Mouse (Mus musculus): ENCODE data around the gene Fam204a.

The Fam204a gene

GRCm38 (mm10) chr19:60225899-60226844, at the start of gene Fam204a:
TSS of gene Fam204a (minus strand) at chr19:60226701.
- DNase-seq: peak; percentile 94

GRCm38 (mm10) chr19:60265789-60266188, 39.3 kb upstream of the Fam204a start:
- no peak for DNase-seq

GRCm38 (mm10) chr19:60260689-60261088, 34.2 kb upstream of the Fam204a start:
- no peak for DNase-seq

- DNase-seq: no peak
These were observed 25.5 kb upstream of the Fam204a start for GRCm38 (mm10) chr19:60252021-60252420.

- DNase-seq: no peak
These were observed 24.7 kb upstream of the Fam204a start for GRCm38 (mm10) chr19:60251197-60251596.

- no peak for DNase-seq
These were observed 18.7 kb upstream of the Fam204a start for GRCm38 (mm10) chr19:60245250-60245649.

- no peak for DNase-seq
These were observed 16.1 kb upstream of the Fam204a start for GRCm38 (mm10) chr19:60242620-60243019.

- no peak for DNase-seq
These were observed 15.6 kb upstream of the Fam204a start for GRCm38 (mm10) chr19:60241916-60242602.

GRCm38 (mm10) chr19:60231542-60231941, 5.0 kb upstream of the Fam204a start:
- DNase-seq: no peak

- DNase-seq: no peak
These were observed 339 bp upstream of the Fam204a start for GRCm38 (mm10) chr19:60226845-60227235.

- no peak for DNase-seq
These were observed 7.1 kb downstream of the Fam204a start for GRCm38 (mm10) chr19:60219395-60219794.

GRCm38 (mm10) chr19:60217985-60218384, 8.5 kb downstream of the Fam204a start:
- no peak for DNase-seq

GRCm38 (mm10) chr19:60208173-60208572, 18.3 kb downstream of the Fam204a start:
- no peak for DNase-seq

- no peak for DNase-seq
These were observed 22.3 kb downstream of the Fam204a start for GRCm38 (mm10) chr19:60204176-60204575.

- DNase-seq: no peak
These were observed 26.2 kb downstream of the Fam204a start for GRCm38 (mm10) chr19:60200294-60200693.

GRCm38 (mm10) chr19:60199152-60199551, 27.3 kb downstream of the Fam204a start:
- no peak for DNase-seq

GRCm38 (mm10) chr19:60192790-60193189, 33.7 kb downstream of the Fam204a start:
- no peak for DNase-seq

GRCm38 (mm10) chr19:60189206-60189605, 37.3 kb downstream of the Fam204a start:
- no peak for DNase-seq

- no peak for DNase-seq
These were observed 43.6 kb downstream of the Fam204a start for GRCm38 (mm10) chr19:60182901-60183300.

GRCm38 (mm10) chr19:60182171-60182570, 44.3 kb downstream of the Fam204a start:
- DNase-seq: no peak

- DNase-seq: no peak
These were observed 47.5 kb downstream of the Fam204a start for GRCm38 (mm10) chr19:60178771-60179563.

GRCm38 (mm10) chr19:60165417-60165816, 61.1 kb downstream of the Fam204a start:
- DNase-seq: no peak

- DNase-seq: no peak
These were observed 65.8 kb downstream of the Fam204a start for GRCm38 (mm10) chr19:60160611-60161274.
